Mouse (Mus musculus) midbrain, postnatal 0 days (tissue): ENCODE results near the gene Tln2. TPM values are rescaled to one million over a fixed set of nuclear protein-coding genes. Genes with fewer than 3 reads are reported as not detected.

ENCODE experiments used
- ATAC-seq: fragments of 200-750 bp; cut with Nextera tagmentation; 2 replicates; pipeline ENCODE4 v1.8.0; 2017; ENCODE audit warnings: moderate number of reproducible peaks, mild to moderate bottlenecking, moderate TSS enrichment, moderate library complexity; ENCODE audit not compliant: low FRiP score
- DNase-seq: peaks from one replicate; pipeline ENCODE4 v3.0.0-alpha.2; 2015; ENCODE audit warnings: low spot score
- H3K27ac ChIP-seq: fragments of 300-500 bp; sonication (generic); 2 replicates; pipeline ENCODE4 v1.5.1; 2014; ENCODE audit warnings: low read depth, mild to moderate bottlenecking, low read length, mixed read lengths
- H3K27me3 ChIP-seq: fragments of 300-500 bp; sonication (generic); 2 replicates; pipeline ENCODE4 v1.6.1; 2014; ENCODE audit warnings: low read length, control low read depth, mixed read lengths; ENCODE audit not compliant: insufficient read depth
- H3K36me3 ChIP-seq: fragments of 300-500 bp; sonication (generic); 2 replicates; pipeline ENCODE4 v1.6.1; 2014; ENCODE audit warnings: low read length, control low read depth, mixed read lengths; ENCODE audit not compliant: insufficient read depth
- H3K4me1 ChIP-seq: fragments of 300-500 bp; sonication (generic); 2 replicates; pipeline ENCODE4 v1.6.1; 2014; ENCODE audit warnings: mild to moderate bottlenecking, control low read depth, antibody characterized with exemption, low read length, mixed read lengths; ENCODE audit not compliant: insufficient read depth
- H3K4me2 ChIP-seq: fragments of 300-500 bp; sonication (generic); 2 replicates; pipeline ENCODE4 v1.6.1; 2014; ENCODE audit warnings: low read depth, mild to moderate bottlenecking, low read length, mixed read lengths; ENCODE audit not compliant: poor library complexity, severe bottlenecking
- H3K4me3 ChIP-seq: fragments of 300-500 bp; sonication (generic); 2 replicates; pipeline ENCODE4 v1.5.1; 2014; ENCODE audit warnings: low read depth, mild to moderate bottlenecking, low read length, moderate library complexity
- H3K9ac ChIP-seq: fragments of 300-500 bp; sonication (generic); replicated peaks from 2 replicates; pipeline ENCODE4 v1.6.1; 2014; ENCODE audit warnings: mild to moderate bottlenecking, low read length, moderate library complexity, mixed read lengths; ENCODE audit not compliant: poor library complexity, severe bottlenecking
- H3K9me3 ChIP-seq: fragments of 300-500 bp; sonication (generic); 2 replicates; pipeline ENCODE4 v1.6.1; 2016; ENCODE audit warnings: low read length, control low read depth
- CTCF ChIP-seq: IDR thresholded peaks from 2 replicates; pipeline ENCODE4 v1.5.1; 2016; ENCODE audit warnings: antibody characterized with exemption, mild to moderate bottlenecking
- WGBS: fragments of 180-500 bp; shearing (Covaris S2); extraction: QIAGEN DNeasy Blood & Tissue Kit; methylation state at CpG from one replicate; pipeline ENCODE4 v1.1.7; 2014; 5-methylcytosine and 5-hydroxymethylcytosine counted together
- polyA plus RNA-seq: library from polyadenylated mRNA; unstranded; fragments of >200 nt; fragmentation: Nextera tagmentation; extraction: Ambion mirVana; gene quantifications from 2 replicates; pipeline ENCODE4 v1.2.1, GENCODE M21; 2015
- total RNA-seq: library from RNA; depleted of rRNA; stranded (reverse); fragments of >200 nt; gene quantifications from 2 replicates; pipeline ENCODE4 v1.2.3, GENCODE M21; 2014

Gene Tln2
- total and polyA plus RNA-seq, 2 experiments from 2014 or later, result 49.4 to 66.7 TPM

DNA sequence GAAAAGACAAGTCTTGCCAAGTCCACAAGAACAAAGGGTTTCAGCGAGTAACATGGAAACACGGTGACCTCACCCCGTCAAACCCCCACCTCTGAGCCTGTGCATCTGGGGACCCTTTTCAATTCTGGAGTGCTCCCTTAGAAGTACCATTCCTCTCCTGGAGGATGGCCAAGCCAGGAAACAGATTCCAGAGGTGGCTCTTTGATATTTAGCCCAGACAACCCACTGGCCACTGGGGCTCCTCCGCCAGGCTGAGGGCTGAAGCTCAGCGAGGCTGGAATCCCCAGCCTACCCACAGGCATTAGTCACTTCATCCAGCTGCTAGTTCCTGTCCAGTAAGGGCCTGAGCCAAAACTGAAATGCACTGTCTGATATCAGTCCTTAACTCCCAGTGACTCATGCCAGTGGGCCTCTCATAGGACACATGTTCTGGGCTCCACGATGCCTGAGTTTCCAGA is 6.3 kb upstream of the Tln2 start:
- no peaks in the 10 kb centered on the region for H3K4me1 ChIP-seq
- no peak overlapping the region for H3K27ac ChIP-seq
- no peaks in the 10 kb centered on the region for H3K36me3 ChIP-seq
- no peak overlapping the region for H3K4me3 ChIP-seq
- no peak for ATAC-seq
- no peak for TF ChIP-seq CTCF
- no peak overlapping the region for H3K4me2 ChIP-seq
- no peak overlapping the region for H3K9ac ChIP-seq
- no peaks in the 10 kb centered on the region for H3K9me3 ChIP-seq
- DNase-seq, result no peak
- no peaks in the 10 kb centered on the region for H3K27me3 ChIP-seq
- WGBS, result 81% methylated on average over 6 of the region's 6 CpGs

DNA sequence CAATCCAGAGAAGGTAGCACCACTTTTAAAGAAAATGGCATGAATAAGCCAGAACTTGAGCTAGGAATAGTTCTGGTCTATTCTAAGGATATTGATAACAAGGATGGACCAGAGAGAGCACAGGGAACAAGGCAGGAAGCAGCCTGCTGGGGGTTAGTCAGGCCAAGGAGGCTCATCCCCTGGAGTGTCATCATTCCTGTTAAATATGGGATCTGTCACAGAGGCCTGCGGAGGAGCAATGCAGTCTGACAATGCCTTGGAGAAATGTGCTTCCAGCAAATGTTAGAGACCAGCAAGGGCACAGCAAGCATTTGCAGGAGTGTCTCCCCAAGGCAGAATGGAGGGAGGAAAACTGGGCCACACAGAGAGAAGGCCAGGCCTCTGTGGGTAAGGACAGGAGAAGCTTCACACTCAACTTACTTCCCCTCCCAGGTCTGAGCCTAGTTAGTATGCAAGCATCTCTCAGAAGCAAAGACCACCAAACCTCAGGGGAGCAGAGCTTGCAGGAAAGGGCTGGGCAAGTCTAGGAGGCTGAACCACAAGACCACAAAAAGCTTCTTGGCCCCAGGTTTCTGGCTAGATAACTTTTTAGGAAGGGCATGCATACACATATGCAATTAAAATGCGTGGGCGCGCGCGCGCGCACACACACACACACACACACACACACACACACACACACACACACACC is 9.5 kb downstream of the Tln2 start:
- Histone ChIP-seq H3K27ac (peak overlapping the region; percentile 18; the same call in 1 of the 2 replicates), H3K36me3 (no peaks in the 10 kb centered on the region), H3K9ac (no peak overlapping the region), H3K4me2 (no peak overlapping the region), H3K9me3 (no peaks in the 10 kb centered on the region), H3K4me1 (no peaks in the 10 kb centered on the region), H3K27me3 (no peaks in the 10 kb centered on the region), H3K4me3 (no peak overlapping the region)
- no peak for TF ChIP-seq CTCF
- no peak for ATAC-seq
- no peak for DNase-seq
- 87% methylated on average over 8 of the region's 8 CpGs for WGBS

DNA sequence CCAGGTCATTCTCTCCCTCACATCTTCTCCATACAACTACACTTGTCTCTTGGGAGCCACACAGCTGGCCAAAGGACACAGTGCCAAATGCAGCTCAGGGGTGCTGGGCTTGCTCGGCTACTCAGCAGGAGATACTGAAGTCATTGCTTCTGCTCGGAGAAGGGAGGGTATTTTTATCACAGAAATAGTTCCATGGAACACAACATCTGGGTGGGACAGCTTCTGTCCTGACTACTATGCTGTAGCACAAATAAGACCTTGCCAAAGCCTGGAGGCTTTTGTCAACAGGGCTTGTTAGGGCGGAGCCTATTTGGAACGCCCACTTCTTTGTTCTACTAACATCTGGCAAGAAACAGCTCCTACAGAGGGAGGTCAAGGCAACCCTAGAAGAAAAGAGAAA is 10.2 kb downstream of the Tln2 start:
- H3K4me2 ChIP-seq, result no peak overlapping the region
- no peak overlapping the region for H3K4me3 ChIP-seq
- no peaks in the 10 kb centered on the region for H3K4me1 ChIP-seq
- no peak overlapping the region for H3K27ac ChIP-seq
- H3K27me3 ChIP-seq, result no peaks in the 10 kb centered on the region
- TF ChIP-seq CTCF, result no peak
- no peaks in the 10 kb centered on the region for H3K9me3 ChIP-seq
- ATAC-seq, result no peak
- no peak overlapping the region for H3K9ac ChIP-seq
- DNase-seq, result peak; percentile 17
- 43% methylated on average over 4 of the region's 4 CpGs for WGBS
- no peaks in the 10 kb centered on the region for H3K36me3 ChIP-seq

DNA sequence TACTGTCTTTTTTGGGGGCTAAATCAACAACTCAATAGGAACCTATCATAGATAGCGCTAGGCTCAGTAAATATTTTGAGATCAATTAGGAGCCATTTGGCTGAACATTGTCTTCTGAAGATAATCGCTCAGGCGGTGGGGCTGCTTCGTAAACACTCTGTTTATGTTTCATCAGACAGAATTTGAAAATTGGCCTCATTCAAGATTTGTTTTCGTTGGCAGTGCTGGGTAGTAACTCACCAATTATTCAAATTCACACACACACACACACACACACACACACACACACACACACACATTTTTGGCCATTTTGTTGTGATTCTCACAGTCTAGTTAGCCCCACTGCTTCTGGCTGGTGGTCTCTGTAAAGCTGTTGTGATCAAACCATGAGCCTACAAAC is 12.9 kb downstream of the Tln2 start:
- H3K9me3 ChIP-seq, result no peaks in the 10 kb centered on the region
- no peaks in the 10 kb centered on the region for H3K36me3 ChIP-seq
- no peak for ATAC-seq
- 85% methylated on average over 5 of the region's 5 CpGs for WGBS
- H3K27ac ChIP-seq, result no peak overlapping the region
- no peaks in the 10 kb centered on the region for H3K27me3 ChIP-seq
- no peaks in the 10 kb centered on the region for H3K4me1 ChIP-seq
- no peak for TF ChIP-seq CTCF
- no peak overlapping the region for H3K4me2 ChIP-seq
- no peak overlapping the region for H3K4me3 ChIP-seq
- no peak overlapping the region for H3K9ac ChIP-seq
- DNase-seq, result no peak

DNA sequence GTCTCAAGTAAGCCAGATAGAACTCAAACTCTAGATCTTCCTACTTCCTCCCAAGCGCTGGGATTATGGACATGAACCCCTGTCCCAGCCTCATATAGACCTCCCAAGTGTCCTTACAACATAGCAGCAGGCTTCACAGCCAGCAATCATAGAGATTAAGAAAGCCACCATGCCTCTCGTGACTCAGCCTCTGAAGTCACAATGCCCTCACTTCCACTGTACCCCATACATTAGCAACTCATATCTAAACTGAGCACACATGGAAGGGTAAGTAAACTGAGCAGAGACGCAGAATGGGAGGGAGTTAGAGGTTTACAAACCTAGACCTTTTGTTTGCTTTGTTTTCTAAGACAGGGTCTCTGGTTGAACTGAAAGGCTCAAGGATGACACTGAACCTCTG is 13.7 kb downstream of the Tln2 start:
- H3K4me2 ChIP-seq, result no peak overlapping the region
- TF ChIP-seq CTCF, result no peak
- H3K9me3 ChIP-seq, result no peaks in the 10 kb centered on the region
- H3K27me3 ChIP-seq, result no peaks in the 10 kb centered on the region
- H3K9ac ChIP-seq, result no peak overlapping the region
- 87% methylated on average over 3 of the region's 3 CpGs for WGBS
- ATAC-seq, result no peak
- DNase-seq, result no peak
- no peak overlapping the region for H3K4me3 ChIP-seq
- H3K27ac ChIP-seq, result no peak overlapping the region
- no peaks in the 10 kb centered on the region for H3K4me1 ChIP-seq
- no peaks in the 10 kb centered on the region for H3K36me3 ChIP-seq

DNA sequence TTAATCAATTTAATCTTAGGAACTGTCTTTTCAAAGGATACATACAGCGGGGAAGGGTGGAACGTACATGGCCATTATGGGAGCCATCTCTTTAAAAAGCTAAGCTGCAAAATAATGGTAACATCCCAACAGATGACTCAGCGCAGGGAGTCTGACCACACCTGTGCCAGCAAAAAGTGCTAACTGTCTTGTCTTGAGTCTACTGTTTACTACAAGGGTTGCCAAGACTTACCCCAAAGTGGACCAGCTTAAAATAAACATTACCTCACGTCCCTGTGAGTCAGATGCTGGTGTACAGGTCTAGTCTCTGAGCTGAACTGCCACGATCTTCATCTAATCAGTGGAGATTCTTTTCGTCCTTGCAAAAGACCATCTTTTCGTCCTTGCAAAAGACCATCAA is 14.7 kb downstream of the Tln2 start:
- H3K9me3 ChIP-seq, result no peaks in the 10 kb centered on the region
- 89% methylated on average over 7 of the region's 7 CpGs for WGBS
- H3K36me3 ChIP-seq, result no peaks in the 10 kb centered on the region
- no peak for TF ChIP-seq CTCF
- no peak overlapping the region for H3K9ac ChIP-seq
- no peak for ATAC-seq
- H3K27ac ChIP-seq, result no peak overlapping the region
- H3K4me1 ChIP-seq, result 0 out of 2 replicates have a peak, but pooled peaks cover 2% of the 10 kb centered on the region
- no peak overlapping the region for H3K4me2 ChIP-seq
- H3K27me3 ChIP-seq, result no peaks in the 10 kb centered on the region
- no peak for DNase-seq
- H3K4me3 ChIP-seq, result no peak overlapping the region
